Mouse (Mus musculus): ENCODE data around the gene Psmd12. TPM values are rescaled to one million over a fixed set of nuclear protein-coding genes. Genes with fewer than 3 reads are reported as not detected.

The Psmd12 gene
- polyA plus RNA-seq (2012; rRNA removed), result 57.9 and 63.5 TPM in 2 replicates

GRCm38 (mm10) chr11:107479053-107479861 is at the start of gene Psmd12:
Psmd12 (plus strand) TSS chr11:107479484.
- DNase-seq (ENCODE audit: low read depth), result peak; percentile 98
- peak; percentile 38; the same call in 1 of the 2 replicates for TF ChIP-seq POLR2A (IDR thresholded peaks at IDR 0.05; ENCODE audit: borderline replicate concordance, extremely low read depth, insufficient read depth, insufficient read length, poor library complexity, severe bottlenecking)
- no peak for TF ChIP-seq CTCF (IDR thresholded peaks at IDR 0.05; ENCODE audit: borderline replicate concordance, extremely low read depth, insufficient read depth, insufficient read length)

DNA sequence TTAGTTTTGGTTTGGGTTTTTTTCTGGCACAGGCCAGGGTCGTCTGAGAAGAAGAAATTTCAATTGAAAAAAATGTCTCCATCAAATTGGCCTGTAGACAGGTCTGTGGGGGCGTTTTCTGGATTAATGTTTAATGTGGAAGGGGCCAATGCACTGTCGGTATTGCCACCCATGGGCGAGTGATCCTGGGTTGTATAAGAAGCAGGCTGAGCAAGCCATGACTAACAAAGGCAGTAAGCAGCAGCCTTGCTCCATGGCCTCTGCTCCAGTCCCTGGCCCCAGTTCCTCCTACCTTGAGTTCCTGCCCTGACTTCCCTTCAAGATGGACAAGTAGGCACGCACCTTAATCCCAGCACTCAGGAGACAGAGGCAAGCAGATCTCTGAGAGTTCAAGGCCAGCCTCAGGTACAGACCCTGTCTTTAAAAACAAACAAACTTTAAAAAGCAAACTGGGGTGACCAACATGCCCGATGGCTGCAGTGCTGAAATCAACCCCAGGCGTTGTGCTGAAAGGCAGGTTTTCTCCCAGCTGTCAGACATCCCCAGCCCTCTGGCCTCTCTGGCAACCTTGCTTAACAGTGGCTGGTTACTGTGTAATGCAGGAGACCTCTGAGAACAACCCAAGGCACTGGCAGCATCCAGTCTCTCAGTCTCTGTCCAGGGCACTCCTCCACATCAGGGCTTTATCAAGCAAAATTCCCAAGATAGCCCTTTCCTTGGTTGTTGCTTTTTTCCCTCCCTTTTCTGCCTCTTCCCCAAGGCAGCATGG is 47.9 kb upstream of the Psmd12 start:
- TF ChIP-seq CTCF (IDR thresholded peaks at IDR 0.05; ENCODE audit: borderline replicate concordance, extremely low read depth, insufficient read depth, insufficient read length), result no peak
- DNase-seq (ENCODE audit: low read depth), result no peak

- TF ChIP-seq CTCF (IDR thresholded peaks at IDR 0.05; ENCODE audit: borderline replicate concordance, extremely low read depth, insufficient read depth, insufficient read length), result no peak
- no peak for TF ChIP-seq POLR2A (IDR thresholded peaks at IDR 0.05; ENCODE audit: borderline replicate concordance, extremely low read depth, insufficient read depth, insufficient read length, poor library complexity, severe bottlenecking)
- no peak for DNase-seq (ENCODE audit: low read depth)
These were observed 43.4 kb upstream of the Psmd12 start for GRCm38 (mm10) chr11:107435776-107436449.

DNA sequence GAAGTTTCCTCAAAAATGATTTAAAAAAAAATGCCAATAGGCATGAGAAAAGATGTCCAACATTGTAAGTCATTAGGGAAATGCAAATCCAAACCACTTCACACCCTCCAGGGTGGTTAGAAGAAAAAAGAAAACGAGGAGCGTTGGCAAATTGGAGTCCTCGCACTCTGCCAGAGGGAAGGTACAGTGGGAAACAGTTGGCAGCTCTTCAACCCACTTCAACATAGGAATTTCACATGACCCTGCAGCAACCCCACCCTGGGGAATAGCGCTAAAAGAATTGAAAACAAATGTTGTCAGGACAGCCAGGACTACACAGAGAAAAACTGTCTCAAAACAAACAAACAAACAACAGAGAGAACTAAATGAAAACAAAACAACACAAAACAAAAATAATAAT is 41.6 kb upstream of the Psmd12 start:
- TF ChIP-seq CTCF (IDR thresholded peaks at IDR 0.05; ENCODE audit: borderline replicate concordance, extremely low read depth, insufficient read depth, insufficient read length) (no peak), POLR2A (IDR thresholded peaks at IDR 0.05; ENCODE audit: borderline replicate concordance, extremely low read depth, insufficient read depth, insufficient read length, poor library complexity, severe bottlenecking) (no peak)
- DNase-seq (ENCODE audit: low read depth), result peak; percentile 89

- TF ChIP-seq POLR2A (IDR thresholded peaks at IDR 0.05; ENCODE audit: borderline replicate concordance, extremely low read depth, insufficient read depth, insufficient read length, poor library complexity, severe bottlenecking) (no peak), CTCF (IDR thresholded peaks at IDR 0.05; ENCODE audit: borderline replicate concordance, extremely low read depth, insufficient read depth, insufficient read length) (no peak)
- DNase-seq (ENCODE audit: low read depth), result peak; percentile 64
These were observed 41.1 kb upstream of the Psmd12 start for GRCm38 (mm10) chr11:107438140-107438539.

GRCm38 (mm10) chr11:107441050-107441449 is 38.2 kb upstream of the Psmd12 start:
- DNase-seq (ENCODE audit: low read depth), result no peak
- no peak for TF ChIP-seq CTCF (IDR thresholded peaks at IDR 0.05; ENCODE audit: borderline replicate concordance, extremely low read depth, insufficient read depth, insufficient read length)
- no peak for TF ChIP-seq POLR2A (IDR thresholded peaks at IDR 0.05; ENCODE audit: borderline replicate concordance, extremely low read depth, insufficient read depth, insufficient read length, poor library complexity, severe bottlenecking)

GRCm38 (mm10) chr11:107443121-107444095 is 35.9 kb upstream of the Psmd12 start:
- TF ChIP-seq POLR2A (IDR thresholded peaks at IDR 0.05; ENCODE audit: borderline replicate concordance, extremely low read depth, insufficient read depth, insufficient read length, poor library complexity, severe bottlenecking), result no peak
- TF ChIP-seq CTCF (IDR thresholded peaks at IDR 0.05; ENCODE audit: borderline replicate concordance, extremely low read depth, insufficient read depth, insufficient read length), result no peak
- DNase-seq (ENCODE audit: low read depth), result no peak

DNA sequence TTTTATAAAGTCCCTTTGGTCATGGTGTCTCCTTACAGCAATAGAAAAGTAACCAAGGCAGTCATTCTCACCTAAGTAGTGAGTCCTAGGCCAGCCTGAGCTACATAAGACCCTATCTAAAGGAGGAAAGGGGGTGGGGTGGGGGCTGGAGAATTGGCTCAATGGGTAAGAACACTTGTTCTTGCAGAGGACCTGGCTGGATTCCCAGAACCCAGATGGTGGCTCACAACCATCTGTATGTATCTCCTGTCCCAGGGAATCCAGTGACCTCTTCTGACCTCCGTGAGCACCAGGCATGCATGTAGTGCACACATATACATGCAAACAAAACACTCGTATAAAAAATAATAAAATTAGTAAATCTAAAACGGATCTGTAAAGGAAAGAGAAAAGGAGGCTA is 33.6 kb upstream of the Psmd12 start:
- DNase-seq (ENCODE audit: low read depth), result peak; percentile 80
- no peak for TF ChIP-seq CTCF (IDR thresholded peaks at IDR 0.05; ENCODE audit: borderline replicate concordance, extremely low read depth, insufficient read depth, insufficient read length)
- no peak for TF ChIP-seq POLR2A (IDR thresholded peaks at IDR 0.05; ENCODE audit: borderline replicate concordance, extremely low read depth, insufficient read depth, insufficient read length, poor library complexity, severe bottlenecking)

DNA sequence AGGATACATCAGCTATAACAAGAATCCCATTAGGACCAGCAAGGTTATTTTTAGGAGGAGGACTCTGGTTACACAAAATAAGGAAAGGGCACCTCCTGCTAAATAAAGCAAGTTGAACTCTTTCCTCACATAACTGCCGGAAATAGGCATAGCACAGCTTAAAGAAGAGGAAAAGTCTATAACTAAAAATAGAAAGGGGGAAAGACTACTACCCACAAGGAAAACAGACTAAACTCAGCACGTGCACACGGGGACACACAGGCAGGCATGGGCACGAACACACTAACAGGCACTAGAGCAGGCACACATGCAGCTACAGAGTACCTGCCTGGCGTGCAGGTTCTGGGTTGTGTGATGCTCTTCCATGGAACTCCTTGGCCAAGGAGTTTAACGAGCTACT is 32.6 kb upstream of the Psmd12 start:
- no peak for DNase-seq (ENCODE audit: low read depth)
- TF ChIP-seq POLR2A (IDR thresholded peaks at IDR 0.05; ENCODE audit: borderline replicate concordance, extremely low read depth, insufficient read depth, insufficient read length, poor library complexity, severe bottlenecking), result no peak

GRCm38 (mm10) chr11:107447349-107447748 is 31.9 kb upstream of the Psmd12 start:
- TF ChIP-seq CTCF (IDR thresholded peaks at IDR 0.05; ENCODE audit: borderline replicate concordance, extremely low read depth, insufficient read depth, insufficient read length) (no peak), POLR2A (IDR thresholded peaks at IDR 0.05; ENCODE audit: borderline replicate concordance, extremely low read depth, insufficient read depth, insufficient read length, poor library complexity, severe bottlenecking) (no peak)
- DNase-seq (ENCODE audit: low read depth), result no peak

Measured in brain, embryonic 14.5 days (tissue).